In genomic region chr2:121806959-121807653, GRCm38 (mm10) we compare ENCODE assay signal across 8 mouse cellular contexts. TPM values are rescaled to one million over a fixed set of nuclear protein-coding genes. Genes with fewer than 3 reads are reported as not detected.
DNase-seq lines count a peak whose midpoint lies in the region; ATAC-seq and TF ChIP-seq lines count a peak whose summit lies in the region.

Gene Frmd5 (minus strand): TSS chr2:121807087.

- H3K79me3 ChIP-seq in C2C12 (ENCODE audit: low read depth) = no peaks in the 10 kb centered on the region

- H3K4me2 ChIP-seq in kidney, embryonic 14.5 days (replicated peaks; ENCODE audit: low read depth, low read length) = peak within 1 kb of the TSS; percentile 90
- H3K4me2 ChIP-seq in limb, embryonic 14.5 days (replicated peaks; ENCODE audit: low read depth, low read length, severe bottlenecking) = peak within 1 kb of the TSS; percentile 76
- peak within 1 kb of the TSS; percentile 86 for H3K4me2 ChIP-seq in midbrain, postnatal 0 days (ENCODE audit: low read depth, low read length, poor library complexity, severe bottlenecking)

- H3K79me2 ChIP-seq in C2C12 (ENCODE audit: control insufficient read depth, insufficient read depth) = no peaks in the 10 kb centered on the region

- peak within 1 kb of the TSS; percentile 49 for H3ac ChIP-seq in C2C12 (ENCODE audit: control insufficient read depth, insufficient read length, low read depth)

- no peak for TF ChIP-seq CTCF in C2C12 (IDR thresholded peaks at IDR 0.05; ENCODE audit: control insufficient read depth, insufficient read depth, insufficient read length)
- TF ChIP-seq CTCF in midbrain, postnatal 0 days (IDR thresholded peaks at IDR 0.05) = peak; percentile 43; the same call in 1 of the 2 replicates

- H3K27ac ChIP-seq in heart, embryonic 10.5 days = peak within 1 kb of the TSS; percentile 77
- no peak within 1 kb of the TSS for H3K27ac ChIP-seq in kidney, embryonic 14.5 days (ENCODE audit: low read depth, low read length)
- no peak within 1 kb of the TSS for H3K27ac ChIP-seq in limb, embryonic 14.5 days (replicated peaks; ENCODE audit: low read depth, low read length)
- peak within 1 kb of the TSS; percentile 92 for H3K27ac ChIP-seq in midbrain, postnatal 0 days (ENCODE audit: low read depth, low read length)

- H3K27me3 ChIP-seq in C2C12 (ENCODE audit: control insufficient read depth, insufficient read depth, insufficient read length) = peaks cover 13% of the 10 kb centered on the region
- peaks cover 72% of the 10 kb centered on the region for H3K27me3 ChIP-seq in erythroblast, embryonic 14.5 days (ENCODE audit: control insufficient read depth)
- H3K27me3 ChIP-seq in heart, embryonic 10.5 days (ENCODE audit: insufficient read depth, poor library complexity, severe bottlenecking) = peaks cover 49% of the 10 kb centered on the region
- peaks cover 35% of the 10 kb centered on the region for H3K27me3 ChIP-seq in kidney, embryonic 14.5 days (ENCODE audit: control insufficient read depth, insufficient read depth, low read length)
- H3K27me3 ChIP-seq in limb, embryonic 14.5 days (ENCODE audit: control insufficient read depth, insufficient read depth, low read length) = peaks cover 23% of the 10 kb centered on the region; the same call in 1 of the 2 replicates
- no peaks in the 10 kb centered on the region for H3K27me3 ChIP-seq in midbrain, postnatal 0 days (ENCODE audit: insufficient read depth, low read length)

- no peaks in the 10 kb centered on the region; the same call in 1 of the 2 replicates for H3K9me3 ChIP-seq in erythroblast, embryonic 14.5 days (ENCODE audit: control insufficient read depth, low read length)
- H3K9me3 ChIP-seq in heart, embryonic 10.5 days = no peaks in the 10 kb centered on the region
- no peaks in the 10 kb centered on the region for H3K9me3 ChIP-seq in kidney, embryonic 14.5 days (ENCODE audit: control insufficient read depth, low read length)
- H3K9me3 ChIP-seq in limb, embryonic 14.5 days (ENCODE audit: control insufficient read depth, low read length) = no peaks in the 10 kb centered on the region
- no peaks in the 10 kb centered on the region for H3K9me3 ChIP-seq in midbrain, postnatal 0 days (ENCODE audit: low read length)

- TF ChIP-seq POLR2A in limb, embryonic 14.5 days (IDR thresholded peaks at IDR 0.05; ENCODE audit: borderline replicate concordance, extremely low read depth, insufficient read depth, insufficient read length) = no peak

- 1% methylated on average over 35 of the region's 35 CpGs for WGBS in heart, embryonic 10.5 days
- WGBS in kidney, embryonic 14.5 days = under 1% methylated on average over 35 of the region's 35 CpGs
- WGBS in limb, embryonic 14.5 days = under 1% methylated on average over 35 of the region's 35 CpGs
- WGBS in midbrain, postnatal 0 days = under 1% methylated on average over 35 of the region's 35 CpGs

- no peaks in the 10 kb centered on the region for H3K36me3 ChIP-seq in C2C12 (ENCODE audit: control insufficient read depth, insufficient read depth)
- H3K36me3 ChIP-seq in erythroblast, embryonic 14.5 days (ENCODE audit: control insufficient read depth) = no peaks in the 10 kb centered on the region
- H3K36me3 ChIP-seq in heart, embryonic 10.5 days = no peaks in the 10 kb centered on the region
- H3K36me3 ChIP-seq in kidney, embryonic 14.5 days (ENCODE audit: control insufficient read depth, insufficient read depth, low read length) = no peaks in the 10 kb centered on the region
- H3K36me3 ChIP-seq in limb, embryonic 14.5 days (ENCODE audit: control insufficient read depth, insufficient read depth, low read length) = no peaks in the 10 kb centered on the region
- no peaks in the 10 kb centered on the region for H3K36me3 ChIP-seq in midbrain, postnatal 0 days (ENCODE audit: insufficient read depth, low read length)

- peaks cover 16% of the 10 kb centered on the region for H3K4me1 ChIP-seq in erythroblast, embryonic 14.5 days (ENCODE audit: control insufficient read depth)
- peaks cover 14% of the 10 kb centered on the region for H3K4me1 ChIP-seq in heart, embryonic 10.5 days
- no peaks in the 10 kb centered on the region for H3K4me1 ChIP-seq in kidney, embryonic 14.5 days (ENCODE audit: control insufficient read depth, insufficient read depth, low read length)
- 0 out of 2 replicates have a peak, but pooled peaks cover 5% of the 10 kb centered on the region for H3K4me1 ChIP-seq in limb, embryonic 14.5 days (ENCODE audit: control insufficient read depth, insufficient read depth, low read length)
- H3K4me1 ChIP-seq in midbrain, postnatal 0 days (ENCODE audit: insufficient read depth, low read length) = no peaks in the 10 kb centered on the region

- peak; percentile 94 for DNase-seq in brain, embryonic 18.5 days (ENCODE audit: low read depth, low spot score)
- peak; percentile 97 for DNase-seq in heart, embryonic 10.5 days (ENCODE audit: low spot score)
- DNase-seq in limb, embryonic 14.5 days (ENCODE audit: low spot score) = peak; percentile 94
- DNase-seq in midbrain, postnatal 0 days (ENCODE audit: low spot score) = peak; percentile 97
- peak; percentile 41 to 76 for DNase-seq in spleen, postnatal 10 days (ENCODE audit: low spot score in 2 of 2)

- peak; percentile 97 for ATAC-seq in kidney, embryonic 14.5 days (ENCODE audit: low FRiP score, low TSS enrichment)
- peak; percentile 98 for ATAC-seq in limb, embryonic 14.5 days (ENCODE audit: low FRiP score, low read depth)
- peak; percentile 97 for ATAC-seq in midbrain, postnatal 0 days (ENCODE audit: low FRiP score)

- peak within 1 kb of the TSS; percentile 23 for H3K4me3 ChIP-seq in C2C12 (ENCODE audit: insufficient read depth, poor library complexity, severe bottlenecking)
- peak within 1 kb of the TSS; percentile 67 for H3K4me3 ChIP-seq in erythroblast, embryonic 14.5 days (replicated peaks)
- H3K4me3 ChIP-seq in heart, embryonic 10.5 days = peak within 1 kb of the TSS; percentile 77
- peak within 1 kb of the TSS; percentile 58 for H3K4me3 ChIP-seq in kidney, embryonic 14.5 days (ENCODE audit: low read length)
- H3K4me3 ChIP-seq in limb, embryonic 14.5 days (replicated peaks; ENCODE audit: low read length) = peak within 1 kb of the TSS; percentile 66
- H3K4me3 ChIP-seq in midbrain, postnatal 0 days (ENCODE audit: low read depth, low read length) = peak within 1 kb of the TSS; percentile 87

- peak within 1 kb of the TSS; percentile 55 for H3K9ac ChIP-seq in kidney, embryonic 14.5 days (ENCODE audit: low read depth, low read length)
- peak within 1 kb of the TSS; percentile 50 for H3K9ac ChIP-seq in limb, embryonic 14.5 days (ENCODE audit: low read depth, low read length, severe bottlenecking)
- peak within 1 kb of the TSS; percentile 81 for H3K9ac ChIP-seq in midbrain, postnatal 0 days (replicated peaks; ENCODE audit: low read length, poor library complexity, severe bottlenecking)

TF ChIP-seq in C2C12, 6 proteins besides CTCF, POLR2A, EP300 and RAD21:
- no peak for TF ChIP-seq USF1 (IDR thresholded peaks at IDR 0.05; ENCODE audit: low read depth)
- no peak for TF ChIP-seq MAX (IDR thresholded peaks at IDR 0.05)
- no peak for TF ChIP-seq MYOG (IDR thresholded peaks at IDR 0.05; ENCODE audit: control insufficient read depth, extremely low read depth, insufficient read length)
- no peak for TF ChIP-seq MYOD1 (IDR thresholded peaks at IDR 0.05; ENCODE audit: control insufficient read depth, insufficient read length, low read depth)
- TF ChIP-seq CEBPB (IDR thresholded peaks at IDR 0.05; ENCODE audit: low read depth) = no peak
- no peak for TF ChIP-seq FOSL1 (IDR thresholded peaks at IDR 0.05; ENCODE audit: insufficient read depth, low read length, poor library complexity, severe bottlenecking)

RNA-seq across cellular contexts. Expression of gene Frmd5, which starts in this region (rescaled TPM):
- polyA plus RNA-seq in C2C12 (2012; fragmentation: generic; extraction: Trizol) = 0.51 TPM
- 0.03 TPM in 1 of 2 replicates, not detected in the other for polyA plus RNA-seq in erythroblast, embryonic 14.5 days (2012)
- 17.0 and 27.5 TPM in 2 replicates for polyA plus RNA-seq in heart, embryonic 10.5 days (2016; fragmentation: Nextera tagmentation; extraction: Ambion mirVana)
- polyA plus RNA-seq in kidney, embryonic 14.5 days (2014; fragmentation: Nextera tagmentation; extraction: Ambion mirVana) = 1.7 and 2.8 TPM in 2 replicates
- polyA plus RNA-seq in limb, embryonic 14.5 days (2012; rRNA removed) = 1.8 and 2.2 TPM in 2 replicates
- 0.78 and 1.3 TPM in 2 replicates for polyA plus RNA-seq in limb, embryonic 14.5 days (2014; fragmentation: Nextera tagmentation; extraction: Ambion mirVana)
- 38.3 and 42.5 TPM in 2 replicates for total RNA-seq in midbrain, postnatal 0 days (2014; rRNA removed)
- polyA plus RNA-seq in midbrain, postnatal 0 days (2015; fragmentation: Nextera tagmentation; extraction: Ambion mirVana) = 12.3 and 14.6 TPM in 2 replicates

Comparison
In these comparisons a context has a peak if more than half of its experiments do, and no peak if none do; other contexts are left out.
1. H3K4me3 ChIP-seq: peak in every context shown above with its lines; median percentile 87 in midbrain, postnatal 0 days; 77 in heart, embryonic 10.5 days; 67 in erythroblast, embryonic 14.5 days; 66 in limb, embryonic 14.5 days; 58 in kidney, embryonic 14.5 days; 23 in C2C12.
2. H3K27ac ChIP-seq: peak in heart, embryonic 10.5 days (single experiment) and midbrain, postnatal 0 days (single experiment); none in kidney, embryonic 14.5 days (single experiment) and limb, embryonic 14.5 days (single experiment).
3. Peak in every context shown above with its lines, with median percentiles within 50 percentile points of each other: DNase-seq, ATAC-seq, H3K4me2 ChIP-seq and H3K9ac ChIP-seq.